Mouse (Mus musculus) lung, adult 10 weeks (tissue): ENCODE results near the gene Apaf1. TPM values are rescaled to one million over a fixed set of nuclear protein-coding genes. Genes with fewer than 3 reads are reported as not detected.

Source experiments
- polyA plus RNA-seq: library from polyadenylated mRNA; stranded (reverse); fragments of 350-450 nt; fragmentation: Illumina TruSeq; extraction: RNeasy Lipid Tissue Mini Kit (QIAGEN cat#74804); gene quantifications from one replicate; pipeline ENCODE4 v1.2.3, GENCODE M21; 2014; ENCODE audit warnings: low read depth, low replicate concordance; ENCODE audit not compliant: insufficient read depth

Gene Apaf1
- 10.6 TPM for polyA plus RNA-seq

DNA sequence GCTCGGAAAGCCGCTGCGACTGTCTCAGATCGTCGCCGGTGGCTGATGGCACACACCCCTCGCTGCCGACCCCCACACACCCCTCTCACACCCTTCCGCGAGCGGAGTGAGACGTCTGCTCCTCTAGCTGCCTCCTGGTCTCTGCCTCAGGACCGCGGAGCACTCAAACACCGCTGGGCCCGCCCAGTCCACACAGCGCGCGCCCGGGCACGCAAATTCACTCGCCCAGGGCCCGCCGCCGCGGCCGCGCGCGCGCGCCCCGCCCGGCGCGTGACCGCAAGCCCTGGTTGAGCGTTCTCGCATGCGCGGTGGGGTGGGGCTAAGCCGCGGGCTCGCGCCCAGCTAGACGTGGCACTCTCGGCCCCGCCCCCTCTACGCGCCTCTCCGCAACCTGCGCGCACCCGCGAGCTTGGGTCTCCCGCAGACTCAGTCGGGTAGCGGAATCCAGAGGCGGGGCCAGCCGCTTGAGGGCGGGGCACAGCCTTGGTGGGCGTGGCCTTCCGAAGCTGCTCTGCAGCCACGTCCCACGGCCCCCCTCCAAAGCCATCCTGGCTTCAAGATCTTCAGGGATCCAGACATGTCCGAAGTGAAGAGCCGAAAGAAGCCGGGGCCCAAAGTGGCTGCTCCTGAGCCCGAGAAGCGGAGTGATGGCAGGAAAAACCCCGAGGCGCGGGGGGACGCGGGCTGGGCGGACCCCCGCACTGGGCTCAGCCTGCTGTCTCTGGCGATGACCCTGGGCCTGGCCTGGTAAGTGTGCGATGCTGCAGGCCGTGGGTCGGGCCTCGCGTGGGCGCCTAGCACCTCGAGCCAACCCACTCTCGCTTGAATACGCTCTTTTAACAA lies at the start of gene Apaf1, which contains the start of gene Ikbip:
TSS of gene Apaf1 (minus strand) at position 221 of the 843 bp plus-strand sequence.
TSS of gene Ikbip (plus strand) at position 391 of the 843 bp plus-strand sequence.

DNA sequence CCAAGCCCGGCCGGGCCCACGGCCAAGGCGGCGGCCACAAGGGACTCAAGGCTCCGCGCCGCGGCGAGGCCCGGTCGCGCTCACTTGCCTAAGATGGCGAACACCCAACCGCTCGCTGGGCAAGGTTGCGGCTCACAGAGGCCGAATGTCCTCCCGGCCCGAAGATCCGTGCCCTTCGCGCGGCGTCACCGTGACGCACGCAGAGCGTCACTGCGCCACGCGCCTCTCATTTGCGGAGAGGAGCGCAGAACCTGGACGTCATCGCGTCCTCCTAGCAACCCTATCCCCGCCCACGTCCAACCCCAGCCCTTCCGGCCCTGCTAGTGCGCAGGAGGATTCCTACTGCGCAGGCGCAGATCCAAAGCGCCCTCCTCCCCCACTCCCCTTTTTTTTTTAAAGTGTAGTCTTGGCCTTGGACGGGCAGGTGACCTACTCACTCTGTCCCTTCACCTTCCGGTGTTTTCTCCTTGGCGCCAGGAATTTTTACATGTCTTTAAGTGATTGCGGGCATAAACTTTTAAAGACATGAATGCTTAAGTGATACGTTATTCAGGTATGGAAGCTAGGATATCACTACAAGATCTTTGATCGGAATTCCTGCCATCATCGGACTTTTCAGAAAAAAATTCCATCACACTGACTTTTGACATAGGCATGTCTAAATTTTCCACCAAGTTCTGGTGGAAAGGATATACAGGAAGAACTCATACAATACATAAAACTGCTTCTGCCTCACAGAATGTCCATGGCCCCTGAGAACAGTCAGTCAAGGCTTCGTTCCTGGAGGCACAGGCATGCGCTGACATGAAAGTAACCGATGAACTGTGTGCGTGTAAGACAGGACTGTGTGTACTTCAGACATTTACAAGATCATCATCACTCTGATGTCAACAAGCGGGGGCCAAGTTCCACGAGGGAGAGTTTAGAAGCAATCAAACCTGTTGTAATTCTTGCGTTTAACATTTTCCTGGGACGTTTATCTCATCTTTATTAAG lies 41.6 kb upstream of the Apaf1 start, which contains the start of gene Slc25a3:
TSS of gene Slc25a3 (minus strand) at position 232 of the 995 bp plus-strand sequence.

Other genes with a start within 250 kb of the Apaf1 start
- 23.0 TPM for gene Ikbip, start 170 bp upstream of the Apaf1 start, polyA plus RNA-seq
- 265 TPM for gene Slc25a3, start 41.3 kb upstream of the Apaf1 start, polyA plus RNA-seq
- gene Tmpo, start 98.5 kb upstream of the Apaf1 start, polyA plus RNA-seq: 50.7 TPM